Comparison of ENCODE assay signal across 26 mouse cellular contexts in genomic region chr5:140918519-140918918, GRCm38 (mm10).
"Had no signal": no experiment of that assay in that cellular context is flagged by ENCODE, and none has a peak within 500 bp of the region (broad histone marks: within the 10 kb centered on the region; RNA-seq: fewer than 3 reads in every experiment).

No protein-coding gene starts in this region.

- H3K9ac ChIP-seq: embryonic facial prominence, embryonic 12.5 days; embryonic facial prominence, embryonic 13.5 days; embryonic facial prominence, embryonic 15.5 days; forebrain, embryonic 12.5 days; forebrain, embryonic 13.5 days; forebrain, embryonic 15.5 days; forebrain, postnatal 0 days had no signal

- H3K27me3 ChIP-seq: embryonic facial prominence, embryonic 12.5 days; embryonic facial prominence, embryonic 13.5 days; embryonic facial prominence, embryonic 15.5 days; forebrain, embryonic 12.5 days; forebrain, embryonic 13.5 days; forebrain, embryonic 15.5 days had no signal

- H3K36me3 ChIP-seq: embryonic facial prominence, embryonic 10.5 days; embryonic facial prominence, embryonic 12.5 days; embryonic facial prominence, embryonic 13.5 days; embryonic facial prominence, embryonic 15.5 days; forebrain, embryonic 10.5 days; forebrain, embryonic 12.5 days; forebrain, embryonic 15.5 days had no signal

- DNase-seq: cerebellum, adult 8-10 months; cerebellum, adult 9-10 months; cerebellum, adult 9-11 months; cerebellum, postnatal 10 days; cerebellum, postnatal 14 days; cerebellum, postnatal 25 days; cerebellum, postnatal 36 days; embryo, embryonic 11 days; forebrain, postnatal 0 days; gastrocnemius, adult 2 months; gastrocnemius, postnatal 10 days; gastrocnemius, postnatal 14 days; gastrocnemius, postnatal 25 days; gastrocnemius, postnatal 36 days; heart, adult 11 months; heart, adult 18-20 months; heart, adult 2 months had no signal

- H3K27ac ChIP-seq: embryonic facial prominence, embryonic 10.5 days; embryonic facial prominence, embryonic 12.5 days; embryonic facial prominence, embryonic 13.5 days; embryonic facial prominence, embryonic 15.5 days; forebrain, embryonic 10.5 days; forebrain, embryonic 12.5 days; forebrain, embryonic 13.5 days; forebrain, embryonic 15.5 days; gastrocnemius, adult 2 months; heart, adult 2 months had no signal

- H3K4me3 ChIP-seq: embryonic facial prominence, embryonic 10.5 days; embryonic facial prominence, embryonic 12.5 days; embryonic facial prominence, embryonic 13.5 days; embryonic facial prominence, embryonic 15.5 days; erythroblast, embryonic 14.5 days; forebrain, embryonic 10.5 days; forebrain, embryonic 12.5 days; forebrain, embryonic 13.5 days; forebrain, embryonic 15.5 days; gastrocnemius, adult 2 months; heart, adult 2 months had no signal

- H3K4me1 ChIP-seq: embryonic facial prominence, embryonic 10.5 days; embryonic facial prominence, embryonic 12.5 days; embryonic facial prominence, embryonic 13.5 days; embryonic facial prominence, embryonic 15.5 days; forebrain, embryonic 10.5 days; forebrain, embryonic 12.5 days; forebrain, embryonic 13.5 days; forebrain, embryonic 15.5 days had no signal
